Mouse (Mus musculus): ENCODE measurements around the gene Aasdhppt. TPM values are rescaled to one million over a fixed set of nuclear protein-coding genes. Genes with fewer than 3 reads are reported as not detected.

Gene Aasdhppt
- polyA plus RNA-seq, 1 experiment from 2014 or later = 12.3 TPM

GRCm38 (mm10) chr9:4304867-4305266, 4.4 kb downstream of the Aasdhppt start:
- H3K4me1 ChIP-seq (ENCODE audit: control insufficient read depth, low read depth, low read length) = peaks cover 5% of the 10 kb centered on the region; the same call in 1 of the 2 replicates
- 39% methylated on average over 1 of the region's 1 CpGs for WGBS (ENCODE audit: insufficient replicate concordance)
- ATAC-seq (ENCODE audit: low read depth) = no peak
- no peaks in the 10 kb centered on the region for H3K27me3 ChIP-seq (ENCODE audit: control insufficient read depth, insufficient read depth, low read depth, low read length)
- no peaks in the 10 kb centered on the region for H3K9me3 ChIP-seq (replicated peaks; ENCODE audit: control insufficient read depth, low read length)
- H3K4me2 ChIP-seq (ENCODE audit: low read depth, low read length) = no peak overlapping the region
- no peak overlapping the region for H3K9ac ChIP-seq (ENCODE audit: low read depth, low read length)
- no peak overlapping the region for H3K4me3 ChIP-seq (ENCODE audit: low read depth, low read length)
- H3K27ac ChIP-seq (ENCODE audit: low read length) = no peak overlapping the region
- no peaks in the 10 kb centered on the region for H3K36me3 ChIP-seq (ENCODE audit: control insufficient read depth, insufficient read depth)

GRCm38 (mm10) chr9:4300466-4300865, 8.8 kb downstream of the Aasdhppt start:
- Histone ChIP-seq H3K27ac (ENCODE audit: low read length) (no peak overlapping the region), H3K27me3 (ENCODE audit: control insufficient read depth, insufficient read depth, low read depth, low read length) (no peaks in the 10 kb centered on the region), H3K4me1 (ENCODE audit: control insufficient read depth, low read depth, low read length) (no peaks in the 10 kb centered on the region), H3K36me3 (ENCODE audit: control insufficient read depth, insufficient read depth) (peaks cover 7% of the 10 kb centered on the region; the same call in 1 of the 2 replicates), H3K9me3 (replicated peaks; ENCODE audit: control insufficient read depth, low read length) (no peaks in the 10 kb centered on the region), H3K4me2 (ENCODE audit: low read depth, low read length) (no peak overlapping the region), H3K4me3 (ENCODE audit: low read depth, low read length) (no peak overlapping the region), H3K9ac (ENCODE audit: low read depth, low read length) (no peak overlapping the region)
- WGBS (ENCODE audit: insufficient replicate concordance) = 41% methylated on average over 2 of the region's 2 CpGs
- ATAC-seq (ENCODE audit: low read depth) = no peak

GRCm38 (mm10) chr9:4283850-4284249, 25.4 kb downstream of the Aasdhppt start:
- H3K4me1 ChIP-seq (ENCODE audit: control insufficient read depth, low read depth, low read length) = no peaks in the 10 kb centered on the region
- no peak overlapping the region for H3K4me2 ChIP-seq (ENCODE audit: low read depth, low read length)
- no peaks in the 10 kb centered on the region for H3K27me3 ChIP-seq (ENCODE audit: control insufficient read depth, insufficient read depth, low read depth, low read length)
- no peak overlapping the region for H3K9ac ChIP-seq (ENCODE audit: low read depth, low read length)
- no peak overlapping the region for H3K4me3 ChIP-seq (ENCODE audit: low read depth, low read length)
- no peak overlapping the region for H3K27ac ChIP-seq (ENCODE audit: low read length)
- no peak for ATAC-seq (ENCODE audit: low read depth)
- H3K36me3 ChIP-seq (ENCODE audit: control insufficient read depth, insufficient read depth) = no peaks in the 10 kb centered on the region
- H3K9me3 ChIP-seq (replicated peaks; ENCODE audit: control insufficient read depth, low read length) = no peaks in the 10 kb centered on the region
- 38% methylated on average over 3 of the region's 3 CpGs for WGBS (ENCODE audit: insufficient replicate concordance)

- no peaks in the 10 kb centered on the region for H3K4me1 ChIP-seq (ENCODE audit: control insufficient read depth, low read depth, low read length)
- H3K9me3 ChIP-seq (replicated peaks; ENCODE audit: control insufficient read depth, low read length) = no peaks in the 10 kb centered on the region
- no peak overlapping the region for H3K4me3 ChIP-seq (ENCODE audit: low read depth, low read length)
- no peak overlapping the region for H3K4me2 ChIP-seq (ENCODE audit: low read depth, low read length)
- WGBS (ENCODE audit: insufficient replicate concordance) = 69% methylated on average over 3 of the region's 3 CpGs
- no peak for ATAC-seq (ENCODE audit: low read depth)
- no peak overlapping the region for H3K27ac ChIP-seq (ENCODE audit: low read length)
- H3K36me3 ChIP-seq (ENCODE audit: control insufficient read depth, insufficient read depth) = no peaks in the 10 kb centered on the region
- H3K9ac ChIP-seq (ENCODE audit: low read depth, low read length) = no peak overlapping the region
- H3K27me3 ChIP-seq (ENCODE audit: control insufficient read depth, insufficient read depth, low read depth, low read length) = no peaks in the 10 kb centered on the region
These were observed 42.4 kb downstream of the Aasdhppt start for GRCm38 (mm10) chr9:4266881-4267280.

GRCm38 (mm10) chr9:4260746-4261090, 48.6 kb downstream of the Aasdhppt start:
- H3K9ac ChIP-seq (ENCODE audit: low read depth, low read length) = no peak overlapping the region
- no peak overlapping the region; the same call in 1 of the 2 replicates for H3K4me3 ChIP-seq (ENCODE audit: low read depth, low read length)
- peaks cover 8% of the 10 kb centered on the region for H3K9me3 ChIP-seq (replicated peaks; ENCODE audit: control insufficient read depth, low read length)
- no peak overlapping the region for H3K4me2 ChIP-seq (ENCODE audit: low read depth, low read length)
- WGBS (ENCODE audit: insufficient replicate concordance) = 61% methylated on average over 12 of the region's 12 CpGs
- H3K4me1 ChIP-seq (ENCODE audit: control insufficient read depth, low read depth, low read length) = no peaks in the 10 kb centered on the region
- no peak overlapping the region for H3K27ac ChIP-seq (ENCODE audit: low read length)
- ATAC-seq (ENCODE audit: low read depth) = no peak
- no peaks in the 10 kb centered on the region for H3K36me3 ChIP-seq (ENCODE audit: control insufficient read depth, insufficient read depth)
- peaks cover 2% of the 10 kb centered on the region; the same call in 1 of the 2 replicates for H3K27me3 ChIP-seq (ENCODE audit: control insufficient read depth, insufficient read depth, low read depth, low read length)

GRCm38 (mm10) chr9:4259841-4260745, 49.2 kb downstream of the Aasdhppt start:
- WGBS (ENCODE audit: insufficient replicate concordance) = 50% methylated on average over 58 of the region's 65 CpGs

GRCm38 (mm10) chr9:4259074-4259473, 50.2 kb downstream of the Aasdhppt start:
- ATAC-seq (ENCODE audit: low read depth) = no peak
- no peaks in the 10 kb centered on the region for H3K4me1 ChIP-seq (ENCODE audit: control insufficient read depth, low read depth, low read length)
- peaks cover 2% of the 10 kb centered on the region; the same call in 1 of the 2 replicates for H3K27me3 ChIP-seq (ENCODE audit: control insufficient read depth, insufficient read depth, low read depth, low read length)
- no peak overlapping the region for H3K9ac ChIP-seq (ENCODE audit: low read depth, low read length)
- 75% methylated on average over 10 of the region's 10 CpGs for WGBS (ENCODE audit: insufficient replicate concordance)
- H3K4me3 ChIP-seq (ENCODE audit: low read depth, low read length) = no peak overlapping the region
- no peak overlapping the region for H3K4me2 ChIP-seq (ENCODE audit: low read depth, low read length)
- no peak overlapping the region for H3K27ac ChIP-seq (ENCODE audit: low read length)
- H3K9me3 ChIP-seq (replicated peaks; ENCODE audit: control insufficient read depth, low read length) = peaks cover 8% of the 10 kb centered on the region
- H3K36me3 ChIP-seq (ENCODE audit: control insufficient read depth, insufficient read depth) = no peaks in the 10 kb centered on the region

More at GRCm38 (mm10) chr9:4259841-4260745, 49.2 kb downstream of the Aasdhppt start:
- peak; percentile 27; the same call in 1 of the 2 replicates for ATAC-seq (ENCODE audit: low read depth)
- no peaks in the 10 kb centered on the region for H3K36me3 ChIP-seq (ENCODE audit: control insufficient read depth, insufficient read depth)
- no peak overlapping the region for H3K9ac ChIP-seq (ENCODE audit: low read depth, low read length)
- no peak overlapping the region for H3K4me2 ChIP-seq (ENCODE audit: low read depth, low read length)
- peak overlapping the region; percentile 20; the same call in 1 of the 2 replicates for H3K4me3 ChIP-seq (ENCODE audit: low read depth, low read length)
- H3K27ac ChIP-seq (ENCODE audit: low read length) = no peak overlapping the region
- H3K9me3 ChIP-seq (replicated peaks; ENCODE audit: control insufficient read depth, low read length) = peaks cover 8% of the 10 kb centered on the region
- H3K4me1 ChIP-seq (ENCODE audit: control insufficient read depth, low read depth, low read length) = no peaks in the 10 kb centered on the region
- H3K27me3 ChIP-seq (ENCODE audit: control insufficient read depth, insufficient read depth, low read depth, low read length) = peaks cover 2% of the 10 kb centered on the region; the same call in 1 of the 2 replicates
